8 mouse cellular contexts compared by ENCODE assay signal in genomic region chr12:118846649-118847321, GRCm38 (mm10). TPM values are rescaled to one million over a fixed set of nuclear protein-coding genes. Genes with fewer than 3 reads are reported as not detected.
DNase-seq lines count a peak whose midpoint lies in the region; ATAC-seq and TF ChIP-seq lines count a peak whose summit lies in the region.

No protein-coding gene starts in this region.

- peak; percentile 47; the same call in 1 of the 2 replicates for ATAC-seq in heart, embryonic 12.5 days (ENCODE audit: insufficient number of reproducible peaks, low FRiP score)
- ATAC-seq in embryonic facial prominence, embryonic 11.5 days (replicated peaks; ENCODE audit: insufficient number of reproducible peaks, low FRiP score, low TSS enrichment, low read depth) = peak; percentile 21
- peak; percentile 78 for ATAC-seq in megakaryocyte, adult 5-6 weeks (ENCODE audit: poor library complexity, severe bottlenecking)

- 0 out of 2 replicates have a peak overlapping the region, but pooled peaks have one; percentile 51 for H3K9ac ChIP-seq in heart, embryonic 12.5 days
- H3K9ac ChIP-seq in ES-Bruce4 (ENCODE audit: low read depth, poor library complexity, severe bottlenecking) = peak overlapping the region; percentile 49
- H3K9ac ChIP-seq in embryonic facial prominence, embryonic 11.5 days (replicated peaks; ENCODE audit: low read length) = no peak overlapping the region

- WGBS in heart, embryonic 12.5 days = under 1% methylated on average over 59 of the region's 59 CpGs
- 0% methylated on average over 59 of the region's 59 CpGs for WGBS in embryonic facial prominence, embryonic 11.5 days

- peaks cover 27% of the 10 kb centered on the region for H3K4me1 ChIP-seq in heart, embryonic 12.5 days (replicated peaks)
- H3K4me1 ChIP-seq in ES-Bruce4 (ENCODE audit: control insufficient read depth, insufficient read depth, low read length) = no peaks in the 10 kb centered on the region
- peaks cover 4% of the 10 kb centered on the region for H3K4me1 ChIP-seq in embryonic facial prominence, embryonic 11.5 days (ENCODE audit: control insufficient read depth, insufficient read depth, low read length)
- H3K4me1 ChIP-seq in testis, adult 2 months (ENCODE audit: control insufficient read depth, insufficient read depth, low read length) = peaks cover 20% of the 10 kb centered on the region

- TF ChIP-seq POLR2A in ES-Bruce4 (IDR thresholded peaks at IDR 0.05; ENCODE audit: insufficient read depth, low read length) = no peak
- no peak for TF ChIP-seq POLR2A in testis, adult 2 months (IDR thresholded peaks at IDR 0.05; ENCODE audit: control insufficient read depth, low read depth, low read length)

- H3K4me3 ChIP-seq in heart, embryonic 12.5 days = peak overlapping the region; percentile 56
- peak overlapping the region; percentile 99 for H3K4me3 ChIP-seq in ES-Bruce4 (ENCODE audit: low read depth, low read length)
- H3K4me3 ChIP-seq in embryonic facial prominence, embryonic 11.5 days (ENCODE audit: low read depth, low read length) = peak overlapping the region; percentile 40
- peak overlapping the region; percentile 36 for H3K4me3 ChIP-seq in testis, adult 2 months (ENCODE audit: control insufficient read depth, low read depth, low read length)

- peaks cover 59% of the 10 kb centered on the region for H3K27me3 ChIP-seq in heart, embryonic 12.5 days (replicated peaks)
- H3K27me3 ChIP-seq in ES-Bruce4 (ENCODE audit: control insufficient read depth, insufficient read depth, low read length, poor library complexity, severe bottlenecking) = peaks cover 36% of the 10 kb centered on the region
- peaks cover 56% of the 10 kb centered on the region for H3K27me3 ChIP-seq in embryonic facial prominence, embryonic 11.5 days (ENCODE audit: control insufficient read depth, insufficient read depth, low read length)
- H3K27me3 ChIP-seq in testis, adult 2 months (ENCODE audit: control insufficient read depth, insufficient read depth, low read length) = peaks cover 6% of the 10 kb centered on the region

- peak overlapping the region; percentile 88 for H3K4me2 ChIP-seq in heart, embryonic 12.5 days
- H3K4me2 ChIP-seq in embryonic facial prominence, embryonic 11.5 days (ENCODE audit: low read depth, low read length) = peak overlapping the region; percentile 54

- no peak for DNase-seq in heart, postnatal 36 days
- peak; percentile 74 for DNase-seq in embryonic facial prominence, embryonic 11.5 days (ENCODE audit: low spot score)
- DNase-seq in induced T-regulatory cell, adult 2 months (ENCODE audit: low read depth) = peak; percentile 48
- no peak for DNase-seq in spleen, adult 18-20 months

- TF ChIP-seq CTCF in ES-Bruce4 (IDR thresholded peaks at IDR 0.05; ENCODE audit: low read depth, low read length) = no peak
- TF ChIP-seq CTCF in testis, adult 2 months (IDR thresholded peaks at IDR 0.05; ENCODE audit: control insufficient read depth, insufficient read depth, insufficient replicate concordance, low read depth, low read length) = no peak

- no peaks in the 10 kb centered on the region for H3K9me3 ChIP-seq in heart, embryonic 12.5 days (replicated peaks)
- H3K9me3 ChIP-seq in ES-Bruce4 (replicated peaks; ENCODE audit: control insufficient read depth, insufficient read depth, low read length, poor library complexity, severe bottlenecking) = no peaks in the 10 kb centered on the region
- H3K9me3 ChIP-seq in embryonic facial prominence, embryonic 11.5 days (replicated peaks; ENCODE audit: control insufficient read depth, low read length) = no peaks in the 10 kb centered on the region

- no peak for TF ChIP-seq EP300 in ES-Bruce4 (IDR thresholded peaks at IDR 0.05; ENCODE audit: insufficient read depth, low read depth, low read length)

- H3K36me3 ChIP-seq in heart, embryonic 12.5 days = no peaks in the 10 kb centered on the region
- no peaks in the 10 kb centered on the region for H3K36me3 ChIP-seq in ES-Bruce4 (ENCODE audit: control insufficient read depth, insufficient read depth, low read length, poor library complexity, severe bottlenecking)
- H3K36me3 ChIP-seq in embryonic facial prominence, embryonic 11.5 days (replicated peaks; ENCODE audit: control insufficient read depth, insufficient read depth, low read depth, low read length) = no peaks in the 10 kb centered on the region
- no peaks in the 10 kb centered on the region for H3K36me3 ChIP-seq in testis, adult 2 months (ENCODE audit: control insufficient read depth, insufficient read depth, low read length)

- intact Hi-C loops in heart, postnatal 36 days (cut with DNase I) = loop anchor here (10.0 kb wide), 1 partner anchor 542 kb away; the partner anchor contains the start of gene Sp4

- H3K27ac ChIP-seq in heart, embryonic 12.5 days (ENCODE audit: poor library complexity, severe bottlenecking) = no peak overlapping the region
- no peak overlapping the region for H3K27ac ChIP-seq in ES-Bruce4 (ENCODE audit: insufficient read depth, low read length)
- 0 out of 2 replicates have a peak overlapping the region, but pooled peaks have one; percentile 22 for H3K27ac ChIP-seq in embryonic facial prominence, embryonic 11.5 days (replicated peaks; ENCODE audit: low read depth, low read length)
- H3K27ac ChIP-seq in testis, adult 2 months (ENCODE audit: control insufficient read depth, insufficient read depth, low read depth, low read length) = no peak overlapping the region

RNA-seq across cellular contexts. Expression of gene Sp8, which starts 0.7 kb away (rescaled TPM):
- 0.05 TPM in 2 replicates for polyA plus RNA-seq in heart, embryonic 12.5 days (2016; fragmentation: Nextera tagmentation; extraction: Ambion mirVana)
- not detected for total RNA-seq in heart, postnatal 36 days (2021)
- polyA plus RNA-seq in ES-Bruce4 (2011; ENCODE audit: insufficient read depth, insufficient read length, low read depth, missing spikeins) = 0.31 and 0.35 TPM in 2 replicates
- polyA plus RNA-seq in embryonic facial prominence, embryonic 11.5 days (2014; fragmentation: Nextera tagmentation; extraction: Ambion mirVana) = 6.6 and 6.8 TPM in 2 replicates
- total RNA-seq in megakaryocyte, adult 5-6 weeks (2015) = not detected in 2 replicates
- total RNA-seq in megakaryocyte, adult 5-6 weeks (2017) = not detected in 2 replicates
- not detected in 2 replicates for polyA plus RNA-seq in testis, adult 2 months (2012; rRNA removed)

Comparison
In these comparisons a context has a peak if more than half of its experiments do, and no peak if none do; other contexts are left out.
1. ATAC-seq: peak in every context shown above with its lines; median percentile 78 in megakaryocyte, adult 5-6 weeks; 47 in heart, embryonic 12.5 days; 21 in embryonic facial prominence, embryonic 11.5 days.
2. H3K4me3 ChIP-seq: peak in every context shown above with its lines; median percentile 99 in ES-Bruce4; 56 in heart, embryonic 12.5 days; 40 in embryonic facial prominence, embryonic 11.5 days; 36 in testis, adult 2 months.
3. DNase-seq: peak in embryonic facial prominence, embryonic 11.5 days (single experiment) and induced T-regulatory cell, adult 2 months (single experiment); none in heart, postnatal 36 days (0 of 2) and spleen, adult 18-20 months (0 of 2).